Mouse (Mus musculus) cerebellum, adult 18-20 months (tissue): Measurements from ENCODE around the gene 4933430I17Rik.
"Not testable (repeated sequence)": the region's sequence is repeated elsewhere in the genome, so short reads cannot be mapped to it uniquely, and the experiment has no call there.

Experiments used
- DNase-seq, 2 experiments: peaks; one replicate each; pipeline ENCODE4 v3.0.0; 2021

4933430I17Rik gene

GRCm38 (mm10) chr4:62524651-62525488, at the start of gene 4933430I17Rik, which contains the start of gene Pole3:
Gene 4933430I17Rik, plus strand, starts transcription at chr4:62525369.
Gene Pole3, minus strand, starts transcription at chr4:62525068.
- DNase-seq, result peak; percentile 91 to 97

GRCm38 (mm10) chr4:62475793-62476192, 49.4 kb upstream of the 4933430I17Rik start:
- DNase-seq, result no peak

GRCm38 (mm10) chr4:62477542-62478244, 47.5 kb upstream of the 4933430I17Rik start:
- DNase-seq, result no peak

GRCm38 (mm10) chr4:62479593-62479936, 45.6 kb upstream of the 4933430I17Rik start:
- DNase-seq, result not testable (repeated sequence)

- peak; percentile 25 to 57 for DNase-seq
Measured at GRCm38 (mm10) chr4:62479937-62480708, 45.0 kb upstream of the 4933430I17Rik start, which contains the start of gene Bspry. Gene Bspry, plus strand, starts transcription at chr4:62480053.

GRCm38 (mm10) chr4:62480709-62481605, 44.2 kb upstream of the 4933430I17Rik start:
- DNase-seq, result peak in 1 of 2 experiments; percentile 9

- no peak for DNase-seq
Measured at GRCm38 (mm10) chr4:62484928-62485327, 40.2 kb upstream of the 4933430I17Rik start.

GRCm38 (mm10) chr4:62485450-62486161, 39.6 kb upstream of the 4933430I17Rik start:
- no peak for DNase-seq

GRCm38 (mm10) chr4:62486162-62486696, 38.9 kb upstream of the 4933430I17Rik start:
- DNase-seq, result no peak

GRCm38 (mm10) chr4:62487172-62487571, 38.0 kb upstream of the 4933430I17Rik start:
- DNase-seq, result no peak

GRCm38 (mm10) chr4:62487914-62488313, 37.3 kb upstream of the 4933430I17Rik start:
- no peak for DNase-seq

- no peak for DNase-seq
Measured at GRCm38 (mm10) chr4:62492682-62493081, 32.5 kb upstream of the 4933430I17Rik start.

GRCm38 (mm10) chr4:62494230-62494629, 30.9 kb upstream of the 4933430I17Rik start:
- no peak for DNase-seq

GRCm38 (mm10) chr4:62495946-62496345, 29.2 kb upstream of the 4933430I17Rik start:
- no peak for DNase-seq

- DNase-seq, result peak; percentile 38 to 44
Measured at GRCm38 (mm10) chr4:62496815-62497214, 28.4 kb upstream of the 4933430I17Rik start.

- no peak for DNase-seq
Measured at GRCm38 (mm10) chr4:62500799-62501198, 24.4 kb upstream of the 4933430I17Rik start.

- DNase-seq, result peak in 1 of 2 experiments; percentile 35
Measured at GRCm38 (mm10) chr4:62501534-62501933, 23.6 kb upstream of the 4933430I17Rik start.

GRCm38 (mm10) chr4:62501964-62502732, 23.0 kb upstream of the 4933430I17Rik start:
- DNase-seq, result peak; percentile 93 to 94

GRCm38 (mm10) chr4:62502969-62503368, 22.2 kb upstream of the 4933430I17Rik start:
- no peak for DNase-seq

- no peak for DNase-seq
Measured at GRCm38 (mm10) chr4:62503374-62503970, 21.7 kb upstream of the 4933430I17Rik start, which contains the start of gene Hdhd3. Gene Hdhd3, minus strand, starts transcription at chr4:62503467.
